Mouse (Mus musculus): ENCODE data around the gene Sost.

DNA sequence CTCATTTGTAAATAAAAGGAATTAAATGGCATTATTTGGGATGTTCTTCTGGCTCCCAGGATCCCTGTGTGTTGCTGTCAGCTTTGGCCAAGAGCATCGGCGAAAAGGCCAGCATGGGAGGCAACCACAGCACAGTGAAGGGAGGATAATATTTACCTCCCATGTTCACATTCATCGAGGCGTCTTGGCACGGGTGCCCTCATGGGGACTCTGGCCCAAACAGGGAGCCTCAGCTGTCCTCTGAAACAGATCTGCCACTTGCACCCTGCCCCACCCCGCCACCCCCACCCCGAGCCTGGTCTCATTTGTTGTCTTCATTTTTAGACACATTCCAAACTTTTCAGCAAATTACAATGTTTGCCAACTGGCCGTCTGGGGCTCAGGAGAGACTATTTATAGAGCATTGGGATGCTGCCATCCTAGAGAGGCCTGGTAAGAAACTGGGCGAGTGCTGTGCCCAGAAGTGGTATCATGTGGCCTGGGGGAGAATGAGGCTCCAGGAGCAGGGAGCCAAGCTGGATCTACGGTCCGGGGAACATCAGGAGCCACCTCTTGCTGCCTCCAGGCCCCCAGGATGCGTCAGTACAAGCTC, 45.4 kb downstream of the Sost start:
- TF ChIP-seq EP300 (IDR thresholded peaks at IDR 0.05; ENCODE audit: low read depth) (no peak), CTCF (IDR thresholded peaks at IDR 0.05; ENCODE audit: low read depth) (no peak)
